Mouse (Mus musculus) lung, postnatal 0 days (tissue): Measurements from ENCODE around the gene Smyd1.

ENCODE experiments used
- CTCF ChIP-seq: IDR thresholded peaks from 2 replicates; pipeline ENCODE4 v1.5.1; 2016; ENCODE audit warnings: antibody characterized with exemption, mild to moderate bottlenecking
- EP300 ChIP-seq: IDR thresholded peaks from 2 replicates; pipeline ENCODE4 v1.6.1; 2016; ENCODE audit warnings: antibody characterized with exemption, mild to moderate bottlenecking, control low read depth

DNA sequence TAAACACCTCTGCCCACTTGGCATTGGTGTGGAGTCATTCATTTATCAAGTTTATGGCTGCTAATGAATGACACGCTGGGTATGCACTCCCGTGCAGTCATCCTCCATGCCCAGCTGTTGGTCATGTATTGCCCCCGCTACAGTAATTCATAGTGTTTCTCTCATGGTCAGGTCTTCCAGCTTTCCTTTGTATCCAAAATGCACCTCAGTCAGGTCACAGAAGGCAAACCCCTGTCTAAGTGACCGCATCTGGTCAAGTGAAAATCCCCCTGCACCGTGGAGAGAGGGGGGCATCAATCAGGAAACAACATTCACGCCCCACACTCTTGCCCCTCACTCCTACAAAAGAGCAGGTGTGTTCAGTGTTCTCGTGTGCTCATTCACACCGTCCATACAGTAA lies 117.9 kb downstream of the Smyd1 start:
- no peak for TF ChIP-seq CTCF
- TF ChIP-seq EP300: no peak
